Mouse (Mus musculus): ENCODE measurements around the gene Olfr543. TPM values are rescaled to one million over a fixed set of nuclear protein-coding genes. Genes with fewer than 3 reads are reported as not detected.

Olfr543 gene
- polyA plus RNA-seq (2017; shearing (Covaris generic)) = 0.44 TPM

DNA sequence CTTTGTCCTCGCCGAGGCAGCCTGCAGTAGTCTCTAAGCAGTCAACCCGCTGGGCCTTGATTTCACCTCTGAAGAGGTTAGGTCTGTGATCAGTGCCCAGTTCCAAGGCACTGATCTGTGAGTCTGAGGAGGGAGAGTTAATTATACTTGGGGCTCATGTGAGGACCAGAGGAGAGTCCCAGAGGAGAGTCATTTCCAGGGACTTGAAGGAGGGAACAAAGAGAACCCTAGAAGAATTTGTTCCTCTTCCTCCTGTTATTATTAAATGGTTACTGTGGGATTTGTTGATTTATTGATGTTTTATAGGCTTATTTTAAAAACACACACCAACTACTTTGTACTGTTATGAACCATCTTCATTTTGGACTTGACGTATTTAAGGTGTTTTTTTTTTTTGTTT is at the start of gene Olfr543:
Gene Olfr543 (minus strand): TSS at position 101 of the 400 bp plus-strand sequence.

DNA sequence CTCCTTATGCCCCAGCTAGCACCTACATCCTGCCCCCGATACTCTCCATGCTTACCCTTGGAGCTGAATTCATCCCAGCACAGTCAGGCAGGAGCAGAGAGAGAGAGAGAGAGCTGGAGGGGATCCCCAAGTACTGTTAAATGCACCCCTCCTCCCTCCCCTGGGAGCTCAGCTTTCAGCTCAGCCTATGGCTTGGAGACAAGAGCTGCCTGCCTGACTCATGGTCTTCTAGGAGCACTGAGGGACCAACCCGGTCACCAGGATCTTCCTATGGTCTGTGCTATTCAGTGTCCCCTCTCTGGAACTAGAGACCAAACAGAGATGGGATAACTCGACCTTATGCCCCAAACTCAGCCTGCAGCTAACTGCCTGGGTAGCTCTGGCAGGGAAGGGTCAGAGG is 18.0 kb upstream of the Olfr543 start, which contains the start of gene Olfr545:
Gene Olfr545 (minus strand): TSS at position 101 of the 400 bp plus-strand sequence.

DNA sequence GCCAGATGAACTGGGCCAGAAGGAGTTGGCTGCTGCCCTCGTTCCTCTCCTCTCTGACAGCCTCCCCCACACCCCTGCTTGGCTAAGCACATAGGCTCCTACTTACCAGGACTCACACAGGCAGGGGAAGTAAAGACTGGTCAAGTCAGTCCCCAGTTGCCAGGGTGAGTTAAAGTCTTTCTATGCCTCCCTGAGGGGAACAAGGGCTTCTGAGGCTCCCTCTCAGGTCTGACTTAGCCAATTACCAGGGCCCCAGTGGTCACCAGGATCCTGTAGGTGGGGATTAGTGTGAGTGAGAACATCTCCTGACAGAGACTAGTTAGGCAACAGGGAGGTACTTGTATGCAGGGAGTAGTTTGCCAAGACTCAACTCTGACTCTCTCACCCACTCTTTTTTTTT is 6.7 kb upstream of the Olfr543 start, which contains the start of gene Olfr544:
Gene Olfr544 (minus strand): TSS at position 153 of the 400 bp plus-strand sequence.

DNA sequence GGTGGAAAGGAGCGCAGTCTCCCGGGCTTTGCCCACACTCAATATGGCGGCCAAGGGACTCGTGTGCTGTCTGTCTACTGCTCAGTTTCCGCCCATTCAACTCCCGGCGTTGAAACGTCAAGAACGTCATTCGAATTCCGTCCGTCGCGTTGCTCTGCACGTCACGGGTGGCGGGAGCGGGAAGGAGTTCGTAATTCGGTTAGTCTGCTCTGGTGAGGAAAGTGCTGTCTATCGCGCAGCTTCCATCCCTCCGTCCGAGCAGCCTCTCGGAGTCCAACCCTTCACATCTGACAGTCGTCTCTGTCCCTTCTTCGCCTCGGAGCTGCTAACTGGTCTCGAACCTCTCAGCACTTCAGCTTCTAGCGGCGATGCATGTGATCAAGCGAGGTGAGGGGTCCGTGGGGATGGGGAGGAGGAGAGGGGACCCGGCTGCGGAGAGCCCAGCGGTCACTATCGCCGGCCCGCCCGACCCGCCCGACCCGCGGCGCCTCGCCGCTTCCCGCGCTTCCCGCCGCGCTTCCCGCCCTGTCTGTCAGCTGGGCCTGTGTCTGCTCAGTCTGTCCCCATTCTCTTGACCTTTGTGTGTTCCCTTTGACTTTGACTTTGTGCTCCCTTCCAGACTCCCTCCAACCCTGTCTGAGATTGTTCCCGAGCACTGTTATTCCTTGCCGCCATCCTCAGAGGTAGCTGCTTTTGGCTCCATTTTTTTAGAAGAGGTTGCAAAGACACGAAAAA is 39.7 kb downstream of the Olfr543 start, which contains the start of gene Rrm1:
Gene Rrm1 (plus strand): TSS at position 39 of the 735 bp plus-strand sequence.

Other genes starting within 250 kb of the Olfr543 start
- gene Rhog, start 225.6 kb downstream of the Olfr543 start, polyA plus RNA-seq (2017; shearing (Covaris generic)) = 645 TPM
- gene Stim1, start 213.9 kb downstream of the Olfr543 start, polyA plus RNA-seq (2017; shearing (Covaris generic)) = 160 TPM
- gene Rrm1, start 40.0 kb downstream of the Olfr543 start, polyA plus RNA-seq (2017; shearing (Covaris generic)) = 47.0 TPM
- not detected for gene Olfr544, start 6.6 kb upstream of the Olfr543 start, polyA plus RNA-seq (2017; shearing (Covaris generic))
- gene Olfr545, start 17.9 kb upstream of the Olfr543 start, polyA plus RNA-seq (2017; shearing (Covaris generic)) = not detected
- not detected for gene Olfr547, start 53.1 kb upstream of the Olfr543 start, polyA plus RNA-seq (2017; shearing (Covaris generic))
- not detected for gene Olfr548-ps1, start 59.2 kb upstream of the Olfr543 start, polyA plus RNA-seq (2017; shearing (Covaris generic))
- not detected for gene Olfr549, start 68.2 kb upstream of the Olfr543 start, polyA plus RNA-seq (2017; shearing (Covaris generic))
- gene Trim21, start 83.8 kb upstream of the Olfr543 start, polyA plus RNA-seq (2017; shearing (Covaris generic)) = 19.6 TPM
- gene Olfr550, start 89.8 kb upstream of the Olfr543 start, polyA plus RNA-seq (2017; shearing (Covaris generic)) = 0.22 TPM
- 0.09 TPM for gene Olfr551, start 110.2 kb upstream of the Olfr543 start, polyA plus RNA-seq (2017; shearing (Covaris generic))
- gene Olfr552, start 116.1 kb upstream of the Olfr543 start, polyA plus RNA-seq (2017; shearing (Covaris generic)) = not detected
- not detected for gene Olfr553, start 136.5 kb upstream of the Olfr543 start, polyA plus RNA-seq (2017; shearing (Covaris generic))
- 0.95 TPM for gene Olfr554, start 156.8 kb upstream of the Olfr543 start, polyA plus RNA-seq (2017; shearing (Covaris generic))
- not detected for gene Olfr555, start 177.1 kb upstream of the Olfr543 start, polyA plus RNA-seq (2017; shearing (Covaris generic))
- gene Olfr556, start 183.2 kb upstream of the Olfr543 start, polyA plus RNA-seq (2017; shearing (Covaris generic)) = not detected
- gene Trim68, start 205.6 kb upstream of the Olfr543 start, polyA plus RNA-seq (2017; shearing (Covaris generic)) = 7.4 TPM
- gene Olfr557, start 214.2 kb upstream of the Olfr543 start, polyA plus RNA-seq (2017; shearing (Covaris generic)) = not detected
- gene Olfr558, start 220.5 kb upstream of the Olfr543 start, polyA plus RNA-seq (2017; shearing (Covaris generic)) = not detected
- gene Olfr33, start 237.4 kb upstream of the Olfr543 start, polyA plus RNA-seq (2017; shearing (Covaris generic)) = not detected
- gene Olfr559, start 245.8 kb upstream of the Olfr543 start, polyA plus RNA-seq (2017; shearing (Covaris generic)) = not detected

Data from effector memory CD4-positive, alpha-beta T cell, adult 7 months (primary cell).